Mouse (Mus musculus) ES-E14 (cell line): Measurements from ENCODE around the gene Scn4a. TPM values are rescaled to one million over a fixed set of nuclear protein-coding genes. Genes with fewer than 3 reads are reported as not detected.

Experiments used
- DNase-seq: peaks from one replicate; pipeline ENCODE4 v3.0.0-alpha.2; 2013; ENCODE audit warnings: low read depth, low spot score
- H3K27ac ChIP-seq: 2 replicates; pipeline ENCODE4 v1.5.1; 2012; ENCODE audit warnings: low read depth, mild to moderate bottlenecking, low read length, moderate library complexity, mixed read lengths; ENCODE audit not compliant: poor library complexity, insufficient read depth, severe bottlenecking
- H3K36me3 ChIP-seq: 2 replicates; pipeline ENCODE4 v1.6.1; 2012; ENCODE audit warnings: mild to moderate bottlenecking, low read length, moderate library complexity, mixed read lengths; ENCODE audit not compliant: control insufficient read depth, poor library complexity, insufficient read depth, severe bottlenecking
- H3K4me1 ChIP-seq, 2 experiments: fragments of 150-350 bp in 1 of 2; sonication (generic) in 1 of 2; 2 replicates each; pipeline ENCODE4 v1.6.1; 2012; ENCODE audit warnings: low read length in 2 of 2, mild to moderate bottlenecking in 1 of 2, mixed read lengths in 1 of 2; ENCODE audit not compliant: control insufficient read depth in 2 of 2, insufficient read depth in 2 of 2, poor library complexity in 1 of 2
- H3K4me3 ChIP-seq, 2 experiments: fragments of 150-350 bp in 1 of 2; sonication (generic) in 1 of 2; 2 replicates each; pipeline ENCODE4 v1.5.1; 2012; ENCODE audit warnings: low read length in 2 of 2, low read depth in 1 of 2, mild to moderate bottlenecking in 1 of 2, mixed read lengths in 1 of 2; ENCODE audit not compliant: insufficient read depth in 1 of 2, poor library complexity in 1 of 2, severe bottlenecking in 1 of 2
- H3K9ac ChIP-seq: 2 replicates; pipeline ENCODE4 v1.6.1; 2012; ENCODE audit warnings: low read depth, mild to moderate bottlenecking, low read length, mixed read lengths; ENCODE audit not compliant: poor library complexity, insufficient read depth, severe bottlenecking
- H3K9me3 ChIP-seq: fragments of 150-350 bp; sonication (generic); 2 replicates; pipeline ENCODE4 v1.6.1; 2012; ENCODE audit warnings: low read depth, mild to moderate bottlenecking, low read length; ENCODE audit not compliant: control insufficient read depth, insufficient read depth
- CHD2 ChIP-seq: IDR thresholded peaks from 2 replicates; pipeline ENCODE4 v1.6.1; 2014; ENCODE audit warnings: mild to moderate bottlenecking, low read depth, low read length, inconsistent platforms
- HCFC1 ChIP-seq: IDR thresholded peaks from 2 replicates; pipeline ENCODE4 v1.6.1; 2012; ENCODE audit warnings: low read length, inconsistent platforms, borderline replicate concordance; ENCODE audit not compliant: insufficient read depth
- MAFK ChIP-seq: IDR thresholded peaks from 2 replicates; pipeline ENCODE4 v1.6.1; 2014; ENCODE audit warnings: mild to moderate bottlenecking, low read depth, low read length, inconsistent platforms; ENCODE audit not compliant: insufficient read depth
- ZC3H11A ChIP-seq: IDR thresholded peaks from 2 replicates; pipeline ENCODE4 v1.6.1; 2012; ENCODE audit warnings: low read depth, mild to moderate bottlenecking, inconsistent platforms, low read length, borderline replicate concordance
- ZNF384 ChIP-seq: IDR thresholded peaks from 2 replicates; pipeline ENCODE4 v1.6.1; 2012; ENCODE audit warnings: low read depth, low read length, inconsistent platforms
- in situ Hi-C, 2 experiments: fragments of 600-800 bp; cut with MboI; formaldehyde crosslinking; loops; one replicate each; pipeline ENCODE4 v1.15.1; 2025; ENCODE audit warnings: low sequenced_read_pairs in 2 of 2, inconsistent platforms in 1 of 2; ENCODE audit not compliant: unreplicated experiment in 2 of 2
- total RNA-seq: library from RNA; depleted of rRNA; stranded (reverse); fragments of 300-350 nt; gene quantifications from 2 replicates; pipeline ENCODE4 v1.2.3, GENCODE M21; 2012

The Scn4a gene
- total RNA-seq, 1 experiment, result 0.13 TPM

GRCm38 (mm10) chr11:106392597-106393330 is 39.7 kb upstream of the Scn4a start:
- peaks cover 0 to 12% of the 10 kb centered on the region in 2 experiments; a peak in 1 of 4 replicates for H3K4me1 ChIP-seq
- H3K4me3 ChIP-seq, result no peak overlapping the region
- no peak for DNase-seq
- H3K27ac ChIP-seq, result no peak overlapping the region
- in situ Hi-C loops, result no loop called here
- H3K9me3 ChIP-seq, result no peaks in the 10 kb centered on the region
- no peak overlapping the region for H3K9ac ChIP-seq
- TF ChIP-seq ZNF384 (no peak), CHD2 (no peak), MAFK (no peak), HCFC1 (no peak), ZC3H11A (no peak)
- H3K36me3 ChIP-seq, result peaks cover 2% of the 10 kb centered on the region; the same call in 1 of the 2 replicates

GRCm38 (mm10) chr11:106391546-106392188 is 38.6 kb upstream of the Scn4a start:
- TF ChIP-seq ZC3H11A (peak; percentile 80), MAFK (no peak), CHD2 (no peak), HCFC1 (no peak)
- H3K36me3 ChIP-seq, result no peaks in the 10 kb centered on the region
- H3K9me3 ChIP-seq, result no peaks in the 10 kb centered on the region
- in situ Hi-C loops, result no loop called here
- no peak overlapping the region for H3K27ac ChIP-seq
- H3K4me3 ChIP-seq, result no peak overlapping the region
- no peak overlapping the region for H3K9ac ChIP-seq
- H3K4me1 ChIP-seq, result peaks cover 0 to 12% of the 10 kb centered on the region in 2 experiments; a peak in 1 of 4 replicates
- DNase-seq, result peak; percentile 62

- Histone ChIP-seq H3K4me1 (peaks cover 0 to 12% of the 10 kb centered on the region in 2 experiments; a peak in 1 of 4 replicates), H3K9me3 (no peaks in the 10 kb centered on the region), H3K36me3 (no peaks in the 10 kb centered on the region), H3K4me3 (no peak overlapping the region), H3K27ac (no peak overlapping the region), H3K9ac (no peak overlapping the region)
- TF ChIP-seq ZC3H11A (no peak), MAFK (no peak), ZNF384 (no peak), CHD2 (no peak), HCFC1 (no peak)
- in situ Hi-C loops, result no loop called here
- DNase-seq, result no peak
These were observed 37.7 kb upstream of the Scn4a start for GRCm38 (mm10) chr11:106390757-106391156.

GRCm38 (mm10) chr11:106389611-106390010 is 36.5 kb upstream of the Scn4a start:
- TF ChIP-seq HCFC1 (no peak), ZNF384 (no peak), MAFK (no peak), ZC3H11A (no peak), CHD2 (no peak)
- in situ Hi-C loops, result no loop called here
- DNase-seq, result no peak

More at GRCm38 (mm10) chr11:106389611-106390010, 36.5 kb upstream of the Scn4a start:
- Histone ChIP-seq H3K36me3 (no peaks in the 10 kb centered on the region), H3K4me3 (no peak overlapping the region), H3K9me3 (no peaks in the 10 kb centered on the region), H3K27ac (no peak overlapping the region), H3K4me1 (peaks cover 0 to 12% of the 10 kb centered on the region in 2 experiments; a peak in 1 of 4 replicates), H3K9ac (no peak overlapping the region)
